Mouse (Mus musculus) erythroblast, embryonic 14.5 days (primary cell): ENCODE data around the gene Lrrc66.

Experiments used
- GATA1 ChIP-seq: IDR thresholded peaks from 2 replicates; pipeline ENCODE4 v1.6.1; 2012; ENCODE audit warnings: low read length, inconsistent platforms, mixed read lengths
- TAL1 ChIP-seq: IDR thresholded peaks from 3 replicates; pipeline ENCODE4 v1.6.1; 2012; ENCODE audit warnings: low read length, inconsistent platforms, mixed read lengths

DNA sequence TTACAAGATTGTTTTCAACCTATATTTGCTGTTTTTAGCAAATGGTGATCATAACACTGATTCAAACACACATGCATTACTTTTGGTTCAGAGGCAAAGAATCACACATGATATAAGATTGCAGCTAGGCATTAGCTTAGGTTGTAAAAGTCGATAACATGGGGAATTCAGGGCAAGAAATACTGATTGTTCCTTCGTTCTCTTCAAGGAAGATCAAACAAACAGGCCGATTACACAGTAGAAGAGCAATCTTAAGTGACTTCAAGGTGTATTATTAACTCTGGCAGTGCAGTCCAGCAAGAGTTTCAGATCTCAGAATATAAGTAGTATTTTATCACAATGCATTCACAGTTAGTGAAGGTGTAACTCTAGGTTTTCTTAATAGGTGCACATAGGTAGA lies 45.2 kb downstream of the Lrrc66 start:
- TF ChIP-seq GATA1: no peak
- TF ChIP-seq TAL1: no peak
